Mouse (Mus musculus) liver, postnatal 0 days (tissue): Measurements from ENCODE around the gene Scarb2.

Experiments
- CTCF ChIP-seq: sonication (generic); IDR thresholded peaks from 2 replicates; pipeline ENCODE4 v1.5.1; 2016; ENCODE audit warnings: antibody characterized with exemption, low read depth
- EP300 ChIP-seq: IDR thresholded peaks from 2 replicates; pipeline ENCODE4 v1.6.1; 2016; ENCODE audit warnings: antibody characterized with exemption, low read depth, mild to moderate bottlenecking

GRCm38 (mm10) chr5:92503356-92503847 lies 3.2 kb downstream of the Scarb2 start:
- TF ChIP-seq CTCF (peak; percentile 21; the same call in 1 of the 2 replicates), EP300 (no peak)
